Mouse (Mus musculus): ENCODE data around the gene Nol10. TPM values are rescaled to one million over a fixed set of nuclear protein-coding genes. Genes with fewer than 3 reads are reported as not detected.

The Nol10 gene
- polyA plus RNA-seq, 1 experiment from 2014 or later, result 7.4 TPM

DNA sequence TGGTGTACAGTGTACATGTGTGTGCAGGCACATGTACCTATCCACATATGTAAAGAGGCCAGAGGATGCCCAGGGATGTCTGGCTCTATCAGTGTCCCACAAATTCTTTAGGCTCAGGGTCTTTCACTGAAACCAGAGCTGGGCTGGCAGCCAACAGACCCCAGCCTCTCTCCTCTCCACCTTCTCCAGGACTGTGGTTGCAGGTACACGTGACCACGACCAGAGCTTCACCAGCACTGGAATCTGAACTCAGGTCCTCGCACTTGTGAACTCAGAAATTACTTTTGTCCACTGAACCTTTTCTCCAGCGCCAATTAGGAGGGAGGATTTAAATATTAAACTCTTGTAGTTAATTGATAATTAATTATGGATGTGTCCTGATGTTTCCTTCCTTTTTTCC lies 126.9 kb downstream of the Nol10 start:
- no peak for DNase-seq (ENCODE audit: low spot score)
- Histone ChIP-seq H3K27me3 (replicated peaks; ENCODE audit: insufficient read depth, low read length) (no peaks in the 10 kb centered on the region), H3K4me2 (replicated peaks; ENCODE audit: low read depth, low read length) (no peak overlapping the region), H3K9me3 (ENCODE audit: low read length) (no peaks in the 10 kb centered on the region), H3K4me3 (ENCODE audit: low read depth, low read length) (no peak overlapping the region), H3K36me3 (ENCODE audit: insufficient read depth, low read length) (no peaks in the 10 kb centered on the region), H3K27ac (ENCODE audit: low read length) (no peak overlapping the region), H3K9ac (replicated peaks; ENCODE audit: low read depth) (no peak overlapping the region), H3K4me1 (ENCODE audit: insufficient read depth, low read depth, low read length) (no peaks in the 10 kb centered on the region)
- TF ChIP-seq EP300 (IDR thresholded peaks at IDR 0.05), result no peak
- TF ChIP-seq CTCF (IDR thresholded peaks at IDR 0.05), result no peak
- no peak for ATAC-seq
- 76% methylated on average over 4 of the region's 4 CpGs for WGBS

DNA sequence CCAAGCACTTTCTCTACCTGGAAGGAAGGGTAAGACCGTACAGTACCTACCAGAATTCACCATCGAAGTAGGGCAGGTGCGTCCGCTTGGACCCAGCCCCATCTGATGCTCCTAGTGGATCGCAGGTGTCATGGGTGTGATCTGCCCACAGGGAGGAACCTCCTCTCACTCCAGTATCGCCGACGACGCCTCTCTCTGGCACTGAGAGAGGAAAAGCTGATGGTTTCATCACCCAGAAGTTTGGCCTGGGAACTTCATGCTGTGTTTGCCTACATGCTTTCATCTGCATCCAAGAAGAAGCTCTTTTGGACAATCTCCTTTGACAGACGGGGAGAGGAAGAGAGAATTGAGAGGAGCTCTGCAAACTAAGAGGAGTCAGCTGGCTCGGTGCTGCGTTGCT lies 129.9 kb downstream of the Nol10 start:
- Histone ChIP-seq H3K9me3 (ENCODE audit: low read length) (no peaks in the 10 kb centered on the region), H3K36me3 (ENCODE audit: insufficient read depth, low read length) (no peaks in the 10 kb centered on the region), H3K4me2 (replicated peaks; ENCODE audit: low read depth, low read length) (no peak overlapping the region), H3K9ac (replicated peaks; ENCODE audit: low read depth) (no peak overlapping the region), H3K4me1 (ENCODE audit: insufficient read depth, low read depth, low read length) (no peaks in the 10 kb centered on the region), H3K4me3 (ENCODE audit: low read depth, low read length) (no peak overlapping the region), H3K27me3 (replicated peaks; ENCODE audit: insufficient read depth, low read length) (no peaks in the 10 kb centered on the region), H3K27ac (ENCODE audit: low read length) (no peak overlapping the region)
- DNase-seq (ENCODE audit: low spot score), result no peak
- 77% methylated on average over 12 of the region's 12 CpGs for WGBS
- ATAC-seq, result no peak
- TF ChIP-seq CTCF (IDR thresholded peaks at IDR 0.05) (no peak), EP300 (IDR thresholded peaks at IDR 0.05) (no peak)

GRCm38 (mm10) chr12:17478856-17479255 lies 130.6 kb downstream of the Nol10 start:
- Histone ChIP-seq H3K4me1 (ENCODE audit: insufficient read depth, low read depth, low read length) (no peaks in the 10 kb centered on the region), H3K27ac (ENCODE audit: low read length) (no peak overlapping the region), H3K36me3 (ENCODE audit: insufficient read depth, low read length) (no peaks in the 10 kb centered on the region), H3K4me3 (ENCODE audit: low read depth, low read length) (no peak overlapping the region), H3K27me3 (replicated peaks; ENCODE audit: insufficient read depth, low read length) (no peaks in the 10 kb centered on the region), H3K9ac (replicated peaks; ENCODE audit: low read depth) (no peak overlapping the region), H3K4me2 (replicated peaks; ENCODE audit: low read depth, low read length) (no peak overlapping the region), H3K9me3 (ENCODE audit: low read length) (no peaks in the 10 kb centered on the region)
- ATAC-seq (no peak), DNase-seq (ENCODE audit: low spot score) (no peak)
- TF ChIP-seq CTCF (IDR thresholded peaks at IDR 0.05) (no peak), EP300 (IDR thresholded peaks at IDR 0.05) (no peak)
- WGBS, result 83% methylated on average over 2 of the region's 2 CpGs

Small RNA genes lying within 50 kb of the gene (microRNA-seq; reads per million reads assigned to microRNA genes)
- gene Mir3066, result 8.6 reads per million, percentile 20 among the genes with 10 or more reads in this experiment

Other genes starting within 250 kb of the Nol10 start
- gene Kcnf1, start 171.6 kb upstream of the Nol10 start, polyA plus RNA-seq (2015; fragmentation: Nextera tagmentation; extraction: Ambion mirVana), result 0.08 and 0.15 TPM in 2 replicates
- 249 and 298 TPM in 2 replicates for gene Pdia6, start 81.9 kb upstream of the Nol10 start, polyA plus RNA-seq (2015; fragmentation: Nextera tagmentation; extraction: Ambion mirVana)
- 55.6 and 56.4 TPM in 2 replicates for gene Atp6v1c2, start 19.1 kb upstream of the Nol10 start, polyA plus RNA-seq (2015; fragmentation: Nextera tagmentation; extraction: Ambion mirVana)
- 42.0 and 43.6 TPM in 2 replicates for gene Odc1, start 196.3 kb downstream of the Nol10 start, polyA plus RNA-seq (2015; fragmentation: Nextera tagmentation; extraction: Ambion mirVana)

Data from lung, postnatal 0 days (tissue).